ENCODE assay signal across 20 mouse cellular contexts in genomic region chr19:24013241-24013640, GRCm38 (mm10). TPM values are rescaled to one million over a fixed set of nuclear protein-coding genes. Genes with fewer than 3 reads are reported as not detected.
"Had no signal": no experiment of that assay in that cellular context is flagged by ENCODE, and none has a peak within 500 bp of the region (broad histone marks: within the 10 kb centered on the region; RNA-seq: fewer than 3 reads in every experiment).

No protein-coding gene starts in this region.

- H3K27me3 ChIP-seq: lung, embryonic 15.5 days; midbrain, embryonic 13.5 days; midbrain, embryonic 15.5 days; neural tube, embryonic 12.5 days; stomach, embryonic 15.5 days had no signal

- H3K4me2 ChIP-seq: lung, embryonic 15.5 days; midbrain, embryonic 11.5 days; midbrain, embryonic 13.5 days; midbrain, embryonic 15.5 days; neural tube, embryonic 12.5 days; stomach, embryonic 15.5 days had no signal

- H3K9ac ChIP-seq: lung, embryonic 15.5 days; midbrain, embryonic 13.5 days; midbrain, embryonic 15.5 days; neural tube, embryonic 12.5 days; stomach, embryonic 15.5 days had no signal

- H3K36me3 ChIP-seq: lung, embryonic 15.5 days; midbrain, embryonic 13.5 days; midbrain, embryonic 15.5 days; neural tube, embryonic 12.5 days; stomach, embryonic 15.5 days had no signal

- DNase-seq: lung, adult 2 months; lung, postnatal 14 days; lung, postnatal 36 days; right cerebral cortex, postnatal 14 days; thymus, adult 2 months; thymus, postnatal 25 days; thymus, postnatal 4 days had no signal

- H3K4me3 ChIP-seq: lung, embryonic 15.5 days; megakaryocyte, embryonic 14.5 days; midbrain, embryonic 13.5 days; midbrain, embryonic 15.5 days; neural tube, embryonic 12.5 days; stomach, embryonic 15.5 days had no signal

- H3K27ac ChIP-seq: lung, embryonic 15.5 days; macrophage; midbrain, embryonic 13.5 days; midbrain, embryonic 15.5 days; neural tube, embryonic 12.5 days; stomach, embryonic 15.5 days; stomach, postnatal 0 days had no signal

- H3K9me3 ChIP-seq: lung, embryonic 15.5 days; megakaryocyte, embryonic 14.5 days; stomach, embryonic 15.5 days had no signal

- ATAC-seq: lung, postnatal 0 days; midbrain, embryonic 13.5 days; midbrain, embryonic 15.5 days had no signal

RNA-seq across cellular contexts. Expression of gene Fam189a2, which starts 17.6 kb away (rescaled TPM):
- total RNA-seq: megakaryocyte progenitor cell, adult 5-6 weeks; monocyte, adult 5-6 weeks; neutrophil, adult 5-6 weeks had no signal
- polyA plus RNA-seq: macrophage had no signal
